ENCODE assay signal across 9 mouse cellular contexts in the genomic region with DNA sequence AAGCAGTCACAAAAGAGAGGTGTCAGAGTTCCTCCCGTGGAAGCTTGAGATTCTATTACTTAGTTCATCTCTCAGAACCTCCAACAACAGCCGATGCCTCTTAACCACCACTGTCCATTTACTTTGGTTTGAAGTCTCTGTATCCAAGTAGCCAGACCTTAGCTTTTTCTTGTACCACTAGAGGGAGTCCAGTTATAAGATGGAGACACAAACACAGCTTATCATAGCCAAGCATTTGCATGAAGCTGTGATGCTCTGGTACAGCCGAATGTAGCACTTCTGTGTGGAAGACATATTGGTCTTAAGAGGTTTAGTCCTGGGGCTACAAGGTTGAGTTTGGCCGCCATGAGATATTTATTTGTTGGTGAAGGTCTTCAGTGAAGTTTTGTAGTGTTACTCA. TPM values are rescaled to one million over a fixed set of nuclear protein-coding genes. Genes with fewer than 3 reads are reported as not detected.
DNase-seq lines count a peak whose midpoint lies in the region.
"Had no signal": no experiment of that assay in that cellular context is flagged by ENCODE, and none has a peak within 500 bp of the region (broad histone marks: within the 10 kb centered on the region; RNA-seq: fewer than 3 reads in every experiment).

No protein-coding gene starts in this region.

- intact Hi-C loops in left cerebral cortex, postnatal 14 days (cut with DNase I), result loop anchor here (10.0 kb wide), 2 partner anchors 132 to 252 kb away; partner anchors contain the start of gene Prkg2
- intact Hi-C loops in gastrocnemius, postnatal 14 days (cut with DNase I; ENCODE audit: low total_unique reads), result no loop called here

- DNase-seq in kidney, adult 9 months, result peak; percentile 50
- DNase-seq in kidney, adult 18-20 months, result no peak
- DNase-seq in 416B (ENCODE audit: low read depth), result peak; percentile 5
- peak; percentile 82 for DNase-seq in NIH3T3 (ENCODE audit: low read depth)
- DNase-seq in left cerebral cortex, postnatal 14 days (ENCODE audit: low spot score in 2 of 2), result peak; percentile 43 to 74
- DNase-seq in spleen, adult 12 weeks (ENCODE audit: low spot score), result no peak
- no peak for DNase-seq in gastrocnemius, postnatal 14 days
- no peak for DNase-seq in urinary bladder, postnatal 25 days (ENCODE audit: low spot score)
- DNase-seq: adrenal gland, adult 2 months had no signal

RNA-seq across cellular contexts. Expression of gene Bmp3, which starts 48.1 kb away (rescaled TPM):
- total RNA-seq in left cerebral cortex, postnatal 14 days (2021), result 10 to 100 TPM; 11.8 to 14.6 TPM
- 1 to 10 TPM; 1.6 to 2.4 TPM for total RNA-seq in gastrocnemius, postnatal 14 days (2021)

Comparison
In these comparisons a context has a peak if more than half of its experiments do, and no peak if none do; other contexts are left out.
1. DNase-seq: peak in kidney, adult 9 months (single experiment), 416B (single experiment), NIH3T3 (single experiment) and left cerebral cortex, postnatal 14 days (2 of 2); none in kidney, adult 18-20 months (single experiment), spleen, adult 12 weeks (single experiment), gastrocnemius, postnatal 14 days (single experiment) and urinary bladder, postnatal 25 days (single experiment).